Mouse (Mus musculus): ENCODE measurements around the gene Gm45717. TPM values are rescaled to one million over a fixed set of nuclear protein-coding genes. Genes with fewer than 3 reads are reported as not detected.
"Not testable (repeated sequence)": the region's sequence is repeated elsewhere in the genome, so short reads cannot be mapped to it uniquely, and the experiment has no call there.

Gene Gm45717
- polyA plus RNA-seq, 1 experiment, result not detected

- Histone ChIP-seq H3K79me2 (ENCODE audit: control insufficient read depth, insufficient read depth) (peaks cover 11% of the 10 kb centered on the region), H3K4me3 (ENCODE audit: insufficient read depth, poor library complexity, severe bottlenecking) (no peak overlapping the region), H3K36me3 (ENCODE audit: control insufficient read depth, insufficient read depth) (no peaks in the 10 kb centered on the region), H3K27me3 (ENCODE audit: control insufficient read depth, insufficient read depth, insufficient read length) (no peaks in the 10 kb centered on the region), H3K79me3 (ENCODE audit: low read depth) (peaks cover 2% of the 10 kb centered on the region), H3ac (ENCODE audit: control insufficient read depth, insufficient read length, low read depth) (peak overlapping the region; percentile 43)
- TF ChIP-seq MYOD1 (IDR thresholded peaks at IDR 0.05; ENCODE audit: control insufficient read depth, insufficient read length, low read depth), result peak; percentile 47
- TF ChIP-seq CEBPB (IDR thresholded peaks at IDR 0.05; ENCODE audit: low read depth), result no peak
Observed at GRCm38 (mm10) chr7:140973396-140974165, 17.8 kb upstream of the Gm45717 start.

DNA sequence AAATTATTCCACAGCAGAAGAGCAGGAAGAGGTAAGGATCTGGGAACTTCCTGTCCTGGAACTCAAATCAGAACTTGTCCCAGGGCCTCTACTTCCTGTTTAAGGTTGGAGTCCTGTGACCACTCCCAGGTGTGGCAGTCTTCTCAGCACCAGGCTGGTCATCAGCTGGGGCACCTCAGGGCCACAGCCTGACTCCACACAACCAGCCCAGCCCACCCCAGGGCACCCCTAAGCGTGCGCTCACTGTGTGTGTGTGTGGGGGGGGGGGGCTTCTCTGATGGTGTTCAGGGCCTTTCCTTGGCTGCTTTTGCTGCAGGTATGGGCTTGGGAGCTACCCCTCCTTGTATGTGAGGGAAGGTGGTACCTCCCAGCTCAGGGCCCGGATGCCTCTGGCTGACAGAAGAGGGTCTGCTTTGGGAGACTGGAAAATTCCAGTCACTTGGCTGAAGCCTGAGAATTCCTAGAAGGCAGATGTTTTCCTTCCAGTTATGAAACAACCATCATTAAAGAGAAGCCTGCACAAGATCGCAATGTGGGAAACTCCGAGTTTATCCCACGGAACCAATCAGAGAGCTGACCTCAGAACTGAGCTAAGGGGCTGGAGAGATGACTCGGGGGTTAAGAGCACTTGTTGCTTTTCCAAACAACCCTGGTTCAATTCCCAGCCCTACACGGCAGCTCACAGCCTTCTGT is 15.9 kb upstream of the Gm45717 start:
- H3K27me3 ChIP-seq (ENCODE audit: control insufficient read depth, insufficient read depth, insufficient read length), result no peaks in the 10 kb centered on the region
- H3K36me3 ChIP-seq (ENCODE audit: control insufficient read depth, insufficient read depth), result no peaks in the 10 kb centered on the region
- H3K4me3 ChIP-seq (ENCODE audit: insufficient read depth, poor library complexity, severe bottlenecking), result no peak overlapping the region
- no peak overlapping the region for H3ac ChIP-seq (ENCODE audit: control insufficient read depth, insufficient read length, low read depth)
- TF ChIP-seq FOSL1 (IDR thresholded peaks at IDR 0.05; ENCODE audit: insufficient read depth, low read length, poor library complexity, severe bottlenecking) (no peak), CEBPB (IDR thresholded peaks at IDR 0.05; ENCODE audit: low read depth) (no peak), MYOG (IDR thresholded peaks at IDR 0.05; ENCODE audit: control insufficient read depth, extremely low read depth, insufficient read length) (no peak), USF1 (IDR thresholded peaks at IDR 0.05; ENCODE audit: low read depth) (no peak), MAX (IDR thresholded peaks at IDR 0.05) (no peak), CTCF (IDR thresholded peaks at IDR 0.05; ENCODE audit: control insufficient read depth, insufficient read depth, insufficient read length) (no peak), MYOD1 (IDR thresholded peaks at IDR 0.05; ENCODE audit: control insufficient read depth, insufficient read length, low read depth) (no peak)
- peaks cover 2% of the 10 kb centered on the region for H3K79me3 ChIP-seq (ENCODE audit: low read depth)
- H3K79me2 ChIP-seq (ENCODE audit: control insufficient read depth, insufficient read depth), result peaks cover 11% of the 10 kb centered on the region

- peaks cover 11% of the 10 kb centered on the region for H3K79me2 ChIP-seq (ENCODE audit: control insufficient read depth, insufficient read depth)
- no peaks in the 10 kb centered on the region for H3K36me3 ChIP-seq (ENCODE audit: control insufficient read depth, insufficient read depth)
- TF ChIP-seq CEBPB (IDR thresholded peaks at IDR 0.05; ENCODE audit: low read depth) (no peak), FOSL1 (IDR thresholded peaks at IDR 0.05; ENCODE audit: insufficient read depth, low read length, poor library complexity, severe bottlenecking) (no peak), CTCF (IDR thresholded peaks at IDR 0.05; ENCODE audit: control insufficient read depth, insufficient read depth, insufficient read length) (no peak), MYOG (IDR thresholded peaks at IDR 0.05; ENCODE audit: control insufficient read depth, extremely low read depth, insufficient read length) (no peak), USF1 (IDR thresholded peaks at IDR 0.05; ENCODE audit: low read depth) (no peak), MAX (IDR thresholded peaks at IDR 0.05) (no peak), MYOD1 (IDR thresholded peaks at IDR 0.05; ENCODE audit: control insufficient read depth, insufficient read length, low read depth) (no peak)
- H3ac ChIP-seq (ENCODE audit: control insufficient read depth, insufficient read length, low read depth), result no peak overlapping the region
- H3K4me3 ChIP-seq (ENCODE audit: insufficient read depth, poor library complexity, severe bottlenecking), result no peak overlapping the region
- H3K79me3 ChIP-seq (ENCODE audit: low read depth), result peaks cover 2% of the 10 kb centered on the region
- H3K27me3 ChIP-seq (ENCODE audit: control insufficient read depth, insufficient read depth, insufficient read length), result no peaks in the 10 kb centered on the region
Observed at GRCm38 (mm10) chr7:140970931-140971330, 15.2 kb upstream of the Gm45717 start.

- peaks cover 11% of the 10 kb centered on the region for H3K79me2 ChIP-seq (ENCODE audit: control insufficient read depth, insufficient read depth)
- TF ChIP-seq MYOD1 (IDR thresholded peaks at IDR 0.05; ENCODE audit: control insufficient read depth, insufficient read length, low read depth), result peak; percentile 5
- not testable (repeated sequence) for H3K4me3 ChIP-seq (ENCODE audit: insufficient read depth, poor library complexity, severe bottlenecking); H3K27me3 ChIP-seq (ENCODE audit: control insufficient read depth, insufficient read depth, insufficient read length); H3K79me3 ChIP-seq (ENCODE audit: low read depth); H3K36me3 ChIP-seq (ENCODE audit: control insufficient read depth, insufficient read depth); H3ac ChIP-seq (ENCODE audit: control insufficient read depth, insufficient read length, low read depth)
Observed at GRCm38 (mm10) chr7:140968710-140969109, 13.0 kb upstream of the Gm45717 start.

GRCm38 (mm10) chr7:140967862-140968591 is 12.3 kb upstream of the Gm45717 start:
- H3K4me3 ChIP-seq (ENCODE audit: insufficient read depth, poor library complexity, severe bottlenecking), result no peak overlapping the region
- peaks cover 11% of the 10 kb centered on the region for H3K79me2 ChIP-seq (ENCODE audit: control insufficient read depth, insufficient read depth)
- H3K79me3 ChIP-seq (ENCODE audit: low read depth), result peaks cover 2% of the 10 kb centered on the region
- TF ChIP-seq CEBPB (IDR thresholded peaks at IDR 0.05; ENCODE audit: low read depth), result no peak
- no peak for TF ChIP-seq MYOG (IDR thresholded peaks at IDR 0.05; ENCODE audit: control insufficient read depth, extremely low read depth, insufficient read length)
- no peak for TF ChIP-seq MAX (IDR thresholded peaks at IDR 0.05)
- TF ChIP-seq USF1 (IDR thresholded peaks at IDR 0.05; ENCODE audit: low read depth), result no peak
- no peak for TF ChIP-seq CTCF (IDR thresholded peaks at IDR 0.05; ENCODE audit: control insufficient read depth, insufficient read depth, insufficient read length)
- TF ChIP-seq FOSL1 (IDR thresholded peaks at IDR 0.05; ENCODE audit: insufficient read depth, low read length, poor library complexity, severe bottlenecking), result no peak
- no peak for TF ChIP-seq MYOD1 (IDR thresholded peaks at IDR 0.05; ENCODE audit: control insufficient read depth, insufficient read length, low read depth)
- no peaks in the 10 kb centered on the region for H3K27me3 ChIP-seq (ENCODE audit: control insufficient read depth, insufficient read depth, insufficient read length)
- H3K36me3 ChIP-seq (ENCODE audit: control insufficient read depth, insufficient read depth), result no peaks in the 10 kb centered on the region
- H3ac ChIP-seq (ENCODE audit: control insufficient read depth, insufficient read length, low read depth), result no peak overlapping the region

Measured in C2C12 (cell line).